ENCODE assay signal across 9 mouse cellular contexts in genomic region chr1:62860788-62861187, GRCm38 (mm10).
A peak's percentile ranks its signal among the peaks of the same experiment; 100 is the strongest.
DNase-seq lines count a peak whose midpoint lies in the region; ATAC-seq and TF ChIP-seq lines count a peak whose summit lies in the region.
"Had no signal": no experiment of that assay in that cellular context is flagged by ENCODE, and none has a peak within 500 bp of the region (broad histone marks: within the 10 kb centered on the region; RNA-seq: fewer than 3 reads in every experiment).

No protein-coding gene starts in this region.

- H3K9me3 ChIP-seq in lung, postnatal 0 days (ENCODE audit: low read length): no peaks in the 10 kb centered on the region
- no peaks in the 10 kb centered on the region for H3K9me3 ChIP-seq in forebrain, embryonic 15.5 days

- no peaks in the 10 kb centered on the region for H3K36me3 ChIP-seq in lung, postnatal 0 days (ENCODE audit: insufficient read depth, low read length)
- no peaks in the 10 kb centered on the region for H3K36me3 ChIP-seq in forebrain, embryonic 15.5 days

- H3K9ac ChIP-seq in lung, postnatal 0 days (replicated peaks; ENCODE audit: low read depth): no peak overlapping the region
- H3K9ac ChIP-seq in forebrain, embryonic 15.5 days (replicated peaks): no peak overlapping the region

- H3K27me3 ChIP-seq in lung, postnatal 0 days (replicated peaks; ENCODE audit: insufficient read depth, low read length): no peaks in the 10 kb centered on the region
- H3K27me3 ChIP-seq in forebrain, embryonic 15.5 days: no peaks in the 10 kb centered on the region

- 16% methylated on average over 5 of the region's 5 CpGs for WGBS in lung, postnatal 0 days
- 50% methylated on average over 5 of the region's 5 CpGs for WGBS in forebrain, embryonic 15.5 days

- H3K27ac ChIP-seq in lung, postnatal 0 days (ENCODE audit: low read length): 0 out of 2 replicates have a peak overlapping the region, but pooled peaks have one; percentile 9
- H3K27ac ChIP-seq in forebrain, embryonic 15.5 days (replicated peaks): no peak overlapping the region
- H3K27ac ChIP-seq: macrophage had no signal

- intact Hi-C loops in heart, postnatal 36 days (cut with DNase I): no loop called here

- H3K4me3 ChIP-seq in lung, postnatal 0 days (ENCODE audit: low read depth, low read length): no peak overlapping the region
- no peak overlapping the region for H3K4me3 ChIP-seq in forebrain, embryonic 15.5 days

- peak; percentile 62; the same call in 1 of the 2 replicates for ATAC-seq in frontal cortex, adult (ENCODE audit: low TSS enrichment)
- ATAC-seq in lung, postnatal 0 days: no peak
- ATAC-seq in forebrain, embryonic 15.5 days (replicated peaks): no peak

- no peak for DNase-seq in frontal cortex, postnatal 36 days (ENCODE audit: low spot score in 2 of 2)
- DNase-seq in right cerebral cortex, postnatal 10 days (ENCODE audit: low spot score in 2 of 2): peak; percentile 38 to 40
- no peak for DNase-seq in right cerebral cortex, postnatal 14 days
- DNase-seq in heart, postnatal 36 days: peak; percentile 14 to 18
- peak; percentile 24 for DNase-seq in lung, postnatal 0 days (ENCODE audit: low spot score)
- no peak for DNase-seq in natural killer cell, adult 2 months (ENCODE audit: low spot score in 2 of 2)

- no peak overlapping the region for H3K4me2 ChIP-seq in lung, postnatal 0 days (replicated peaks; ENCODE audit: low read depth, low read length)
- no peak overlapping the region for H3K4me2 ChIP-seq in forebrain, embryonic 15.5 days (replicated peaks)

- peaks cover 5% of the 10 kb centered on the region; the same call in 1 of the 2 replicates for H3K4me1 ChIP-seq in lung, postnatal 0 days (ENCODE audit: insufficient read depth, low read depth, low read length)
- peaks cover 3% of the 10 kb centered on the region; the same call in 1 of the 2 replicates for H3K4me1 ChIP-seq in forebrain, embryonic 15.5 days

- TF ChIP-seq CTCF in lung, postnatal 0 days (IDR thresholded peaks at IDR 0.05): no peak

- no peak for TF ChIP-seq EP300 in lung, postnatal 0 days (IDR thresholded peaks at IDR 0.05)

Comparison
In these comparisons a context has a peak if more than half of its experiments do, and no peak if none do; other contexts are left out.
1. DNase-seq: peak in right cerebral cortex, postnatal 10 days (2 of 2), heart, postnatal 36 days (2 of 2) and lung, postnatal 0 days (single experiment); none in frontal cortex, postnatal 36 days (0 of 2), right cerebral cortex, postnatal 14 days (single experiment) and natural killer cell, adult 2 months (0 of 2).